Mouse (Mus musculus): ENCODE measurements at regions not wholly inside any gene's neighbourhood (a gene's known extent, or its start where the extent isn't known, plus 50 kb on each side); places are given as distances from the start of the nearest gene placed in this dataset.

- Histone ChIP-seq H3K9me3 (ENCODE audit: control insufficient read depth, low read length) (no peaks in the 10 kb centered on the region), H3K27me3 (ENCODE audit: control insufficient read depth, insufficient read depth, low read length) (no peaks in the 10 kb centered on the region), H3K4me2 (replicated peaks; ENCODE audit: low read depth, low read length) (no peak overlapping the region), H3K9ac (ENCODE audit: low read depth, low read length) (no peak overlapping the region), H3K4me3 (ENCODE audit: low read length) (no peak overlapping the region), H3K27ac (ENCODE audit: low read depth, low read length) (no peak overlapping the region), H3K36me3 (ENCODE audit: control insufficient read depth, insufficient read depth, low read length) (no peaks in the 10 kb centered on the region), H3K4me1 (ENCODE audit: control insufficient read depth, insufficient read depth, low read length) (no peaks in the 10 kb centered on the region)
- 85% methylated on average over 1 of the region's 1 CpGs for WGBS
- ATAC-seq (ENCODE audit: low FRiP score, low TSS enrichment), result no peak
These were observed 104.6 kb upstream of the Otogl start for GRCm38 (mm10) chr10:108016552-108016951.

- Histone ChIP-seq H3K4me1 (ENCODE audit: control insufficient read depth, insufficient read depth, low read length) (no peaks in the 10 kb centered on the region), H3K27me3 (ENCODE audit: control insufficient read depth, insufficient read depth, low read length) (no peaks in the 10 kb centered on the region), H3K4me2 (replicated peaks; ENCODE audit: low read depth, low read length) (no peak overlapping the region), H3K4me3 (ENCODE audit: low read length) (no peak overlapping the region), H3K36me3 (ENCODE audit: control insufficient read depth, insufficient read depth, low read length) (no peaks in the 10 kb centered on the region), H3K27ac (ENCODE audit: low read depth, low read length) (no peak overlapping the region), H3K9me3 (ENCODE audit: control insufficient read depth, low read length) (no peaks in the 10 kb centered on the region), H3K9ac (ENCODE audit: low read depth, low read length) (no peak overlapping the region)
- 77% methylated on average over 2 of the region's 2 CpGs for WGBS
- no peak for ATAC-seq (ENCODE audit: low FRiP score, low TSS enrichment)
These were observed 83.1 kb upstream of the Otogl start for GRCm38 (mm10) chr10:107994836-107995585.

GRCm38 (mm10) chr10:107992621-107993020, 80.7 kb upstream of the Otogl start:
- ATAC-seq (ENCODE audit: low FRiP score, low TSS enrichment), result no peak
- H3K27ac ChIP-seq (ENCODE audit: low read depth, low read length), result no peak overlapping the region
- H3K36me3 ChIP-seq (ENCODE audit: control insufficient read depth, insufficient read depth, low read length), result no peaks in the 10 kb centered on the region
- H3K27me3 ChIP-seq (ENCODE audit: control insufficient read depth, insufficient read depth, low read length), result no peaks in the 10 kb centered on the region
- no peaks in the 10 kb centered on the region for H3K4me1 ChIP-seq (ENCODE audit: control insufficient read depth, insufficient read depth, low read length)
- no peaks in the 10 kb centered on the region for H3K9me3 ChIP-seq (ENCODE audit: control insufficient read depth, low read length)
- H3K4me2 ChIP-seq (replicated peaks; ENCODE audit: low read depth, low read length), result no peak overlapping the region
- H3K4me3 ChIP-seq (ENCODE audit: low read length), result no peak overlapping the region
- H3K9ac ChIP-seq (ENCODE audit: low read depth, low read length), result no peak overlapping the region
- 81% methylated on average over 3 of the region's 3 CpGs for WGBS

GRCm38 (mm10) chr10:107990557-107990956, 78.6 kb upstream of the Otogl start:
- no peaks in the 10 kb centered on the region for H3K4me1 ChIP-seq (ENCODE audit: control insufficient read depth, insufficient read depth, low read length)
- 89% methylated on average over 3 of the region's 3 CpGs for WGBS
- H3K9ac ChIP-seq (ENCODE audit: low read depth, low read length), result no peak overlapping the region
- H3K9me3 ChIP-seq (ENCODE audit: control insufficient read depth, low read length), result no peaks in the 10 kb centered on the region
- H3K4me3 ChIP-seq (ENCODE audit: low read length), result no peak overlapping the region
- H3K4me2 ChIP-seq (replicated peaks; ENCODE audit: low read depth, low read length), result no peak overlapping the region
- ATAC-seq (ENCODE audit: low FRiP score, low TSS enrichment), result no peak
- H3K27me3 ChIP-seq (ENCODE audit: control insufficient read depth, insufficient read depth, low read length), result no peaks in the 10 kb centered on the region
- H3K27ac ChIP-seq (ENCODE audit: low read depth, low read length), result no peak overlapping the region
- no peaks in the 10 kb centered on the region for H3K36me3 ChIP-seq (ENCODE audit: control insufficient read depth, insufficient read depth, low read length)

GRCm38 (mm10) chr10:107989913-107990312, 78.0 kb upstream of the Otogl start:
- Histone ChIP-seq H3K4me1 (ENCODE audit: control insufficient read depth, insufficient read depth, low read length) (no peaks in the 10 kb centered on the region), H3K27ac (ENCODE audit: low read depth, low read length) (no peak overlapping the region), H3K9me3 (ENCODE audit: control insufficient read depth, low read length) (no peaks in the 10 kb centered on the region), H3K27me3 (ENCODE audit: control insufficient read depth, insufficient read depth, low read length) (no peaks in the 10 kb centered on the region), H3K9ac (ENCODE audit: low read depth, low read length) (no peak overlapping the region), H3K4me2 (replicated peaks; ENCODE audit: low read depth, low read length) (no peak overlapping the region), H3K4me3 (ENCODE audit: low read length) (no peak overlapping the region), H3K36me3 (ENCODE audit: control insufficient read depth, insufficient read depth, low read length) (no peaks in the 10 kb centered on the region)
- 84% methylated on average over 2 of the region's 2 CpGs for WGBS
- ATAC-seq (ENCODE audit: low FRiP score, low TSS enrichment), result no peak

- Histone ChIP-seq H3K27ac (ENCODE audit: low read depth, low read length) (no peak overlapping the region), H3K27me3 (ENCODE audit: control insufficient read depth, insufficient read depth, low read length) (no peaks in the 10 kb centered on the region), H3K4me3 (ENCODE audit: low read length) (no peak overlapping the region), H3K36me3 (ENCODE audit: control insufficient read depth, insufficient read depth, low read length) (no peaks in the 10 kb centered on the region), H3K9ac (ENCODE audit: low read depth, low read length) (no peak overlapping the region), H3K4me2 (replicated peaks; ENCODE audit: low read depth, low read length) (no peak overlapping the region), H3K4me1 (ENCODE audit: control insufficient read depth, insufficient read depth, low read length) (no peaks in the 10 kb centered on the region), H3K9me3 (ENCODE audit: control insufficient read depth, low read length) (no peaks in the 10 kb centered on the region)
- ATAC-seq (ENCODE audit: low FRiP score, low TSS enrichment), result no peak
- WGBS, result 87% methylated on average over 5 of the region's 5 CpGs
These were observed 70.7 kb upstream of the Otogl start for GRCm38 (mm10) chr10:107982632-107983031.

- Histone ChIP-seq H3K27ac (ENCODE audit: low read depth, low read length) (no peak overlapping the region), H3K9ac (ENCODE audit: low read depth, low read length) (no peak overlapping the region), H3K36me3 (ENCODE audit: control insufficient read depth, insufficient read depth, low read length) (no peaks in the 10 kb centered on the region), H3K4me1 (ENCODE audit: control insufficient read depth, insufficient read depth, low read length) (no peaks in the 10 kb centered on the region), H3K4me3 (ENCODE audit: low read length) (no peak overlapping the region), H3K4me2 (replicated peaks; ENCODE audit: low read depth, low read length) (no peak overlapping the region), H3K27me3 (ENCODE audit: control insufficient read depth, insufficient read depth, low read length) (no peaks in the 10 kb centered on the region), H3K9me3 (ENCODE audit: control insufficient read depth, low read length) (no peaks in the 10 kb centered on the region)
- WGBS, result 98% methylated on average over 1 of the region's 1 CpGs
- no peak for ATAC-seq (ENCODE audit: low FRiP score, low TSS enrichment)
These were observed 70.1 kb upstream of the Otogl start for GRCm38 (mm10) chr10:107982082-107982481.

- Histone ChIP-seq H3K27me3 (ENCODE audit: control insufficient read depth, insufficient read depth, low read length) (no peaks in the 10 kb centered on the region), H3K36me3 (ENCODE audit: control insufficient read depth, insufficient read depth, low read length) (no peaks in the 10 kb centered on the region), H3K27ac (ENCODE audit: low read depth, low read length) (no peak overlapping the region), H3K4me1 (ENCODE audit: control insufficient read depth, insufficient read depth, low read length) (no peaks in the 10 kb centered on the region), H3K4me3 (ENCODE audit: low read length) (no peak overlapping the region), H3K9me3 (ENCODE audit: control insufficient read depth, low read length) (no peaks in the 10 kb centered on the region), H3K4me2 (replicated peaks; ENCODE audit: low read depth, low read length) (no peak overlapping the region), H3K9ac (ENCODE audit: low read depth, low read length) (no peak overlapping the region)
- WGBS, result 94% methylated on average over 3 of the region's 3 CpGs
- ATAC-seq (ENCODE audit: low FRiP score, low TSS enrichment), result no peak
These were observed 64.5 kb upstream of the Otogl start for GRCm38 (mm10) chr10:107976392-107976965.

GRCm38 (mm10) chr10:107971748-107972147, 59.8 kb upstream of the Otogl start:
- Histone ChIP-seq H3K27me3 (ENCODE audit: control insufficient read depth, insufficient read depth, low read length) (no peaks in the 10 kb centered on the region), H3K9ac (ENCODE audit: low read depth, low read length) (no peak overlapping the region), H3K27ac (ENCODE audit: low read depth, low read length) (no peak overlapping the region), H3K4me3 (ENCODE audit: low read length) (no peak overlapping the region), H3K36me3 (ENCODE audit: control insufficient read depth, insufficient read depth, low read length) (no peaks in the 10 kb centered on the region), H3K4me1 (ENCODE audit: control insufficient read depth, insufficient read depth, low read length) (no peaks in the 10 kb centered on the region), H3K9me3 (ENCODE audit: control insufficient read depth, low read length) (no peaks in the 10 kb centered on the region), H3K4me2 (replicated peaks; ENCODE audit: low read depth, low read length) (no peak overlapping the region)
- no peak for ATAC-seq (ENCODE audit: low FRiP score, low TSS enrichment)

Data from kidney, embryonic 14.5 days (tissue).